Mouse (Mus musculus): ENCODE measurements at regions not wholly inside any gene's neighbourhood (a gene's known extent, or its start where the extent isn't known, plus 50 kb on each side); places are given as distances from the start of the nearest gene placed in this dataset.

DNA sequence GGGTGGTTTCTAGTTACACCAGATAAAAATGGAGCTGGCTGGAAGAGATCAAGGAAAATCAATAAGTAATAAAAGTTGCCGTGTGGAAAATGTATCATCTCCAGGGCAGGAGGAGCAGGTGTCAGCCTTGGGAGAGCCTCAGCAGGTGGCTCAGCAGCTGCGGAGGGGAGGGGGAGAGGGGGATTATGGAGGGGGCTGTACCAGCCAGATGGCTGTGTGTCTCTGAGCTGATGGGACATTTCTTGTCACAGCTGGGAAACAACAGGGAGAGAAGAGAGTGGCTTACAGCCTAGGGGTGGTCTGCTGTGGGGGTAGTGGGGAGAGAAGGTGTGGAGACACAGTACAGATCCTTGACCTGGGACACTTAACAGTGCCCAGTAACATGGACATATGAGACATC lies 116.5 kb downstream of the Matn1 start:
- H3K27ac ChIP-seq: peak overlapping the region; percentile 3
- H3K9me3 ChIP-seq: no peaks in the 10 kb centered on the region
- peaks cover 37% of the 10 kb centered on the region for H3K4me1 ChIP-seq
- no peaks in the 10 kb centered on the region for H3K36me3 ChIP-seq (replicated peaks)
- no peak overlapping the region for H3K9ac ChIP-seq
- ATAC-seq (ENCODE audit: low FRiP score): peak; percentile 80
- H3K4me3 ChIP-seq (replicated peaks): no peak overlapping the region
- 14% methylated on average over 2 of the region's 2 CpGs for WGBS
- 0 out of 2 replicates have a peak, but pooled peaks cover 4% of the 10 kb centered on the region for H3K27me3 ChIP-seq
- no peak overlapping the region for H3K4me2 ChIP-seq

DNA sequence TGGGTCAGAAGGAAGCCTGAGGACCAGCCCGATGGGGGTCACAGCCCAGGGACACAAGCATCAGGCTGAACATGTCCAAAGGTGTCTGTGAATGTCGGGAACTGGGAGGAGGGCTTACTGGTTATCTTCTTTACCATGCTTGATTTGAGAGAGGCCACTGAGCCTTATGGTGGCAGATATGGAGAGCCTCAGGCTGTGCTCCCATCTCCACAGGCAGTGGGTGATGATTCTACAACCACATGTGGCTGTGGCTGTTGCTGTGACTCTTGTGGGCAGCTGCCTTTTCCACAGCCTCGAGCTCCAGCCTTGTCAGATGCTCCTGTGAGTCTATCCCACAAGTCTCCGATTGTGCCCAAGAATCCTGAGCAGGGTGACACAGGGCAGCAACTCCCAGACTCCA lies 118.4 kb downstream of the Matn1 start:
- H3K9ac ChIP-seq: no peak overlapping the region
- H3K9me3 ChIP-seq: no peaks in the 10 kb centered on the region
- WGBS: 85% methylated on average over 4 of the region's 4 CpGs
- no peak for ATAC-seq (ENCODE audit: low FRiP score)
- H3K4me3 ChIP-seq (replicated peaks): no peak overlapping the region
- H3K27me3 ChIP-seq: 0 out of 2 replicates have a peak, but pooled peaks cover 4% of the 10 kb centered on the region
- no peak overlapping the region for H3K27ac ChIP-seq
- H3K4me2 ChIP-seq: no peak overlapping the region
- peaks cover 56% of the 10 kb centered on the region for H3K4me1 ChIP-seq
- no peaks in the 10 kb centered on the region for H3K36me3 ChIP-seq (replicated peaks)

DNA sequence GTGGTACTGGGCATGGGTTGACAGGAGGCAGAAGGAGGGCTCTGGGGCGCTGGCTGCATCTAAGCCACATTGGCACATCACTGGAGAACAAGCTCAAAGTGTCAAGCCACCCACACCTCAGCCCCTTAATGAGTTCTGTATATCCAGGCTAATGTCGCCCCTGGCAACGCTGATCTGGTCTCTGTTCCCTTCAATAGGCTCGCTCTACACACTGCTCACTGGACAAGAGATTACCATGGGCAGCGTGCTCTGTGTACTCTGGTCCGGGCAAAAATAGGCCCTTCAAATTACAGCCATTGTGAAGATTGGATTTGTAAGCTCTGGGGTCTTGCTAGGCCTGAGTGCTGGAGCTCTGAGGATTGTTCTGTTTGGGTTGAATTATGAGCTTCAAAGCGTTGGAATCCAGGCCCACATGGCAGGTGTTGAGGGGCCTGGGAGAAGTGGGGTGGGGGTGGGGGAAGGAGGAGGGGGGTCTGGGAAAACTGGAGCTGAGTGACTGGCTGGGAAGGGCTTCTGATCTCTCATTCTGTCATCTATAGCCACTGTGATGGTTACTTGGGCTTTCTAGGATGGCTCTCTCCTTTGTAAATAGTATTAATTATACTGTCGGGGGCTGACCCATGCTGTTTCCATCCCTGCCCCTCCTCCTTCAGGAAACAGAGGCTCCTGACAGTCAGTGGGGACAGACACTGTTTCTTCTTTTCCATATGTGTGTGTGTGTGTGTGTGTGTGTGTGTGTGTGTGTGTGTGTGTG lies 122.2 kb downstream of the Matn1 start:
- ATAC-seq (ENCODE audit: low FRiP score): peak; percentile 85
- WGBS: 11% methylated on average over 8 of the region's 8 CpGs
- 0 out of 2 replicates have a peak, but pooled peaks cover 4% of the 10 kb centered on the region for H3K27me3 ChIP-seq
- no peak overlapping the region for H3K4me2 ChIP-seq
- no peak overlapping the region for H3K9ac ChIP-seq
- H3K27ac ChIP-seq: peak overlapping the region; percentile 86
- H3K4me1 ChIP-seq: peaks cover 40% of the 10 kb centered on the region
- H3K9me3 ChIP-seq: no peaks in the 10 kb centered on the region
- no peaks in the 10 kb centered on the region for H3K36me3 ChIP-seq (replicated peaks)
- no peak overlapping the region for H3K4me3 ChIP-seq (replicated peaks)

- H3K9ac ChIP-seq: no peak overlapping the region
Measured at GRCm38 (mm10) chr4:131070566-131070965, 126.4 kb downstream of the Matn1 start.

GRCm38 (mm10) chr4:131072623-131073022 lies 128.4 kb downstream of the Matn1 start:
- Histone ChIP-seq H3K36me3 (replicated peaks) (no peaks in the 10 kb centered on the region), H3K4me3 (replicated peaks) (no peak overlapping the region), H3K9me3 (no peaks in the 10 kb centered on the region), H3K4me2 (no peak overlapping the region), H3K27me3 (0 out of 2 replicates have a peak, but pooled peaks cover 5% of the 10 kb centered on the region), H3K9ac (no peak overlapping the region), H3K27ac (no peak overlapping the region), H3K4me1 (peaks cover 16% of the 10 kb centered on the region)
- WGBS: 94% methylated on average over 2 of the region's 2 CpGs
- ATAC-seq (ENCODE audit: low FRiP score): no peak

More at GRCm38 (mm10) chr4:131070566-131070965, 126.4 kb downstream of the Matn1 start:
- Histone ChIP-seq H3K9me3 (no peaks in the 10 kb centered on the region), H3K27ac (no peak overlapping the region), H3K27me3 (no peaks in the 10 kb centered on the region), H3K36me3 (replicated peaks) (no peaks in the 10 kb centered on the region), H3K4me2 (no peak overlapping the region), H3K4me3 (replicated peaks) (no peak overlapping the region), H3K4me1 (peaks cover 36% of the 10 kb centered on the region)
- ATAC-seq (ENCODE audit: low FRiP score): no peak

- no peak overlapping the region for H3K9ac ChIP-seq
- 0 out of 2 replicates have a peak, but pooled peaks cover 5% of the 10 kb centered on the region for H3K27me3 ChIP-seq
- no peak overlapping the region for H3K4me3 ChIP-seq (replicated peaks)
- H3K36me3 ChIP-seq (replicated peaks): no peaks in the 10 kb centered on the region
- ATAC-seq (ENCODE audit: low FRiP score): no peak
- H3K27ac ChIP-seq: no peak overlapping the region
- H3K4me2 ChIP-seq: no peak overlapping the region
- peaks cover 12% of the 10 kb centered on the region for H3K4me1 ChIP-seq
- 70% methylated on average over 8 of the region's 8 CpGs for WGBS
- no peaks in the 10 kb centered on the region for H3K9me3 ChIP-seq
Measured at GRCm38 (mm10) chr4:131073420-131073819, 129.2 kb downstream of the Matn1 start.

- Histone ChIP-seq H3K36me3 (replicated peaks) (no peaks in the 10 kb centered on the region), H3K27me3 (0 out of 2 replicates have a peak, but pooled peaks cover 5% of the 10 kb centered on the region), H3K4me2 (no peak overlapping the region), H3K9ac (no peak overlapping the region), H3K4me1 (peaks cover 30% of the 10 kb centered on the region), H3K9me3 (no peaks in the 10 kb centered on the region), H3K4me3 (replicated peaks) (no peak overlapping the region), H3K27ac (peak overlapping the region; percentile 59; the same call in 1 of the 2 replicates)
- WGBS: 29% methylated on average over 8 of the region's 8 CpGs
- no peak for ATAC-seq (ENCODE audit: low FRiP score)
Measured at GRCm38 (mm10) chr4:131075326-131075932, 131.2 kb downstream of the Matn1 start.

DNA sequence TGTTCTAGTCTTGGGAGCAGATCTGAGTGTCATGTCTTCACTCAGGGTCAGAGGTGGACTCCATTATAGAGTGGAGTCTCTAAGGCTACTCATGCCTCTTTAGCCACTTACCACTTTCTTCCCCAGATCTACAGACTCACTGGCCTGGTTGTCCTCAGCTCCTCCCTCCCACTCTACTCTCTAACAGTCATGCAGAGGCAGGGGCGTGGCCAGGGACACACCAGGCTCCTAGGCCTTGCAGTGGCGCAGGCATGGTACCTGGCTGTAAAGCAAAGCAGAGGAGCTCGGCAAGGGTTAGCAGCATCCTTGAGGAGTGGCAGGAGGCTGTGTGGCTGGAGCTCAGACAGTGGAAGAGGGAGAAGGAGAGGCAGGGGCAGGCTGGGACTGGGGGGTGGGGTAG lies 132.4 kb downstream of the Matn1 start:
- H3K4me2 ChIP-seq: no peak overlapping the region
- no peak overlapping the region for H3K27ac ChIP-seq
- no peaks in the 10 kb centered on the region for H3K9me3 ChIP-seq
- H3K4me1 ChIP-seq: peaks cover 33% of the 10 kb centered on the region
- H3K4me3 ChIP-seq (replicated peaks): no peak overlapping the region
- WGBS: 77% methylated on average over 3 of the region's 3 CpGs
- H3K9ac ChIP-seq: no peak overlapping the region
- no peak for ATAC-seq (ENCODE audit: low FRiP score)
- no peaks in the 10 kb centered on the region for H3K36me3 ChIP-seq (replicated peaks)
- 0 out of 2 replicates have a peak, but pooled peaks cover 5% of the 10 kb centered on the region for H3K27me3 ChIP-seq

DNA sequence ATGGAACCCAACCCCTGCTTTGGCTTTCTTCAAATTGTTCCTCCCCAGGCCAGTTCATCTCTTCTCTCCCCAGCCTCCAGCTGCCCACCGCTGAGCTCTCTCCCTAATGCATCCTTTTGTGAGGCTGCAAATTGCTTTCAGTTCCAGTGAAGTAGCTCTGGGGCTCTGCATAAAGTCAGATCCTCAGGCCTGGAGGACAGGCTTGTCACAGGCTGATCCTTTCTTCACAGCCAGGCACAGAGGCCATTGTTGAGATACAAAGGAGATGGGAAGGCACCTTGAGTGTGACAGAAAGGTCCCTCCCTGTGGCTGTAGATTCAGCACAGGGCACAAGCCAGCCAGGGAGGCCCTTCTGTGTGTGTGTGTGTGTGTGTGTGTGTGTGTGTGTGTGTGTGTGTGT lies 135.9 kb downstream of the Matn1 start:
- Histone ChIP-seq H3K9ac (no peak overlapping the region; the same call in 1 of the 2 replicates), H3K27ac (peak overlapping the region; percentile 62), H3K4me3 (replicated peaks) (no peak overlapping the region), H3K27me3 (0 out of 2 replicates have a peak, but pooled peaks cover 5% of the 10 kb centered on the region), H3K4me2 (no peak overlapping the region), H3K9me3 (no peaks in the 10 kb centered on the region), H3K36me3 (replicated peaks) (no peaks in the 10 kb centered on the region), H3K4me1 (peaks cover 25% of the 10 kb centered on the region)
- 0 out of 2 replicates have a peak, but pooled peaks have one; percentile 39 for ATAC-seq (ENCODE audit: low FRiP score)
- WGBS: 0% methylated on average over 1 of the region's 1 CpGs

- no peak for ATAC-seq (ENCODE audit: low FRiP score)
- Histone ChIP-seq H3K4me2 (no peak overlapping the region), H3K4me3 (replicated peaks) (no peak overlapping the region), H3K4me1 (peaks cover 22% of the 10 kb centered on the region), H3K9me3 (no peaks in the 10 kb centered on the region), H3K27ac (no peak overlapping the region), H3K36me3 (replicated peaks) (no peaks in the 10 kb centered on the region), H3K9ac (no peak overlapping the region), H3K27me3 (no peaks in the 10 kb centered on the region)
- WGBS: 54% methylated on average over 3 of the region's 3 CpGs
Measured at GRCm38 (mm10) chr4:131083405-131083804, 139.2 kb downstream of the Matn1 start.

- Histone ChIP-seq H3K9me3 (no peaks in the 10 kb centered on the region), H3K9ac (no peak overlapping the region), H3K27me3 (peaks cover 6% of the 10 kb centered on the region), H3K36me3 (replicated peaks) (no peaks in the 10 kb centered on the region), H3K4me2 (no peak overlapping the region), H3K27ac (no peak overlapping the region), H3K4me3 (replicated peaks) (no peak overlapping the region), H3K4me1 (peaks cover 20% of the 10 kb centered on the region)
- no peak for ATAC-seq (ENCODE audit: low FRiP score)
- WGBS: 73% methylated on average over 6 of the region's 6 CpGs
Measured at GRCm38 (mm10) chr4:131097421-131097820, 153.2 kb downstream of the Matn1 start.

DNA sequence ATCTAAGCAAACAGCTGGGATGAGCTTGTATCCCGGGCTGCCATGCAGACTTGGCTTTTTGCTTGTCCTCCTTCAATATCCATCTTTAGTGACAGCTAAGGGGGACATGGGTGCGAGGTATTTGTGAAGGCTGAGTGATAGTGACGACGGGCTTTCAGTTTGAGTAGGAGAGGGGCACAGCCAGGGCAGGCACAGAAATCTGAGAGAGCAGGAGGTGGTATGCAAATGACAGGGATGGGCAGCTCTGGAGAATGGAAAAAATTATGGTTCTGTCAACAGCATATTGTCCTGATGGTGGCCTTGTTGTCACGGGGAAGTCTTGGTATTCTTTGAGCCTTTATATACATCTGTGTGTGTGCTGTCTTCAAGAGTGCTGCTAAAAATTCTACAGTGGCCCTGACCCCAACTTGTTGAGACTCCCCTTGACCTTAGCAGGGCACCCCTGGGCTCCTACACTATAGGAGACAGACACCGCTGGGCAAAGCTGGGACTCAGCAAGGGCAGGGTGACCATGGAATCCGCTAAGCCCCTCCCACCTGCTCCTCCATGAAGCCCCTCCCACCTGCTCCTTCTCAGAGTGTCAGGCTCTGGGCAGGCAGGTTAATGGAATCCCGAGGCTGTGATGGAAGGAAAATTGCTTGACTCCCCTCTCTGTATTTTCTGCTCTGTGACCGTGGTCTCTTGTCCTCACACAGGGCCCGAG lies 156.1 kb downstream of the Matn1 start:
- no peak overlapping the region for H3K9ac ChIP-seq
- peak; percentile 77 for ATAC-seq (ENCODE audit: low FRiP score)
- peaks cover 20% of the 10 kb centered on the region for H3K4me1 ChIP-seq
- 41% methylated on average over 10 of the region's 10 CpGs for WGBS
- H3K4me2 ChIP-seq: peak overlapping the region; percentile 43
- H3K4me3 ChIP-seq (replicated peaks): 0 out of 2 replicates have a peak overlapping the region, but pooled peaks have one; percentile 4
- peaks cover 6% of the 10 kb centered on the region for H3K27me3 ChIP-seq
- H3K36me3 ChIP-seq (replicated peaks): no peaks in the 10 kb centered on the region
- peak overlapping the region; percentile 31; the same call in 1 of the 2 replicates for H3K27ac ChIP-seq
- H3K9me3 ChIP-seq: no peaks in the 10 kb centered on the region
